Mouse (Mus musculus) liver, embryonic 14.5 days (tissue): ENCODE measurements around the gene B3gnt9. TPM values are rescaled to one million over a fixed set of nuclear protein-coding genes. Genes with fewer than 3 reads are reported as not detected.

ENCODE experiments used
- ATAC-seq: fragments of 200-750 bp; cut with Nextera tagmentation; 2 replicates; pipeline ENCODE4 v1.8.0; 2017; ENCODE audit warnings: moderate number of reproducible peaks, mild to moderate bottlenecking, moderate library complexity; ENCODE audit not compliant: insufficient read depth
- DNase-seq, 3 experiments: peaks; one replicate each; pipeline ENCODE4 v3.0.0-alpha.2; 2012 to 2013; ENCODE audit warnings: low read depth in 3 of 3, low spot score in 3 of 3
- H3K27ac ChIP-seq: fragments of 300-500 bp; sonication (generic); 2 replicates; pipeline ENCODE4 v1.5.1; 2014; ENCODE audit warnings: moderate library complexity, mild to moderate bottlenecking, control low read depth, inconsistent platforms
- H3K27me3 ChIP-seq: fragments of 300-500 bp; sonication (generic); 2 replicates; pipeline ENCODE4 v1.6.1; 2014; ENCODE audit warnings: mild to moderate bottlenecking, low read length, moderate library complexity; ENCODE audit not compliant: control insufficient read depth, insufficient read depth
- H3K36me3 ChIP-seq: fragments of 300-500 bp; sonication (generic); replicated peaks from 2 replicates; pipeline ENCODE4 v1.6.1; 2014; ENCODE audit warnings: low read depth; ENCODE audit not compliant: control insufficient read depth, insufficient read depth
- H3K4me1 ChIP-seq, 2 experiments: fragments of 200-500 bp in 1 of 2; fragments of 300-500 bp in 1 of 2; sonication (generic) in 1 of 2; replicated peaks; 2 replicates each; pipeline ENCODE4 v1.6.1; 2012 to 2014; ENCODE audit warnings: antibody characterized with exemption in 1 of 2, inconsistent platforms in 1 of 2, low read length in 1 of 2; ENCODE audit not compliant: control insufficient read depth in 2 of 2, insufficient read depth in 2 of 2
- H3K4me2 ChIP-seq: fragments of 300-500 bp; sonication (generic); 2 replicates; pipeline ENCODE4 v1.6.1; 2014; ENCODE audit warnings: low read depth, mild to moderate bottlenecking, control low read depth, moderate library complexity
- H3K4me3 ChIP-seq, 2 experiments: fragments of 200-500 bp in 1 of 2; fragments of 300-500 bp in 1 of 2; sonication (generic) in 1 of 2; 2 replicates each; pipeline ENCODE4 v1.5.1; 2012 to 2014; ENCODE audit warnings: low read depth in 2 of 2, low read length in 2 of 2, mild to moderate bottlenecking in 2 of 2, control low read depth in 1 of 2, inconsistent platforms in 1 of 2, moderate library complexity in 1 of 2; ENCODE audit not compliant: insufficient read depth in 1 of 2
- H3K9ac ChIP-seq: fragments of 300-500 bp; sonication (generic); replicated peaks from 2 replicates; pipeline ENCODE4 v1.6.1; 2014; ENCODE audit warnings: mild to moderate bottlenecking, control low read depth, moderate library complexity
- H3K9me3 ChIP-seq: fragments of 300-500 bp; sonication (generic); 2 replicates; pipeline ENCODE4 v1.6.1; 2016; ENCODE audit warnings: low read length, mixed read lengths; ENCODE audit not compliant: control insufficient read depth
- CTCF ChIP-seq: IDR thresholded peaks from 2 replicates; pipeline ENCODE4 v1.5.1; 2016; ENCODE audit warnings: antibody characterized with exemption, low read depth, control low read depth
- EP300 ChIP-seq: IDR thresholded peaks from 2 replicates; pipeline ENCODE4 v1.6.1; 2016; ENCODE audit warnings: antibody characterized with exemption, low read depth
- WGBS: fragments of 180-500 bp; shearing (Covaris S2); extraction: QIAGEN DNeasy Blood & Tissue Kit; methylation state at CpG from one replicate; pipeline ENCODE4 v1.1.7; 2014; ENCODE audit not compliant: insufficient replicate concordance; 5-methylcytosine and 5-hydroxymethylcytosine counted together
- polyA plus RNA-seq, 2 experiments: library from polyadenylated mRNA; depleted of rRNA in 1 of 2; stranded (reverse) in 1 of 2; unstranded in 1 of 2; fragments of >200 nt; fragmentation: Nextera tagmentation in 1 of 2; extraction: Ambion mirVana in 1 of 2; gene quantifications; 2 replicates each; pipeline versions ENCODE4 v1.2.1 to v1.2.3; 2012 to 2014

B3gnt9 gene
- polyA plus RNA-seq, 2 experiments: 1.6 to 2.3 TPM

DNA sequence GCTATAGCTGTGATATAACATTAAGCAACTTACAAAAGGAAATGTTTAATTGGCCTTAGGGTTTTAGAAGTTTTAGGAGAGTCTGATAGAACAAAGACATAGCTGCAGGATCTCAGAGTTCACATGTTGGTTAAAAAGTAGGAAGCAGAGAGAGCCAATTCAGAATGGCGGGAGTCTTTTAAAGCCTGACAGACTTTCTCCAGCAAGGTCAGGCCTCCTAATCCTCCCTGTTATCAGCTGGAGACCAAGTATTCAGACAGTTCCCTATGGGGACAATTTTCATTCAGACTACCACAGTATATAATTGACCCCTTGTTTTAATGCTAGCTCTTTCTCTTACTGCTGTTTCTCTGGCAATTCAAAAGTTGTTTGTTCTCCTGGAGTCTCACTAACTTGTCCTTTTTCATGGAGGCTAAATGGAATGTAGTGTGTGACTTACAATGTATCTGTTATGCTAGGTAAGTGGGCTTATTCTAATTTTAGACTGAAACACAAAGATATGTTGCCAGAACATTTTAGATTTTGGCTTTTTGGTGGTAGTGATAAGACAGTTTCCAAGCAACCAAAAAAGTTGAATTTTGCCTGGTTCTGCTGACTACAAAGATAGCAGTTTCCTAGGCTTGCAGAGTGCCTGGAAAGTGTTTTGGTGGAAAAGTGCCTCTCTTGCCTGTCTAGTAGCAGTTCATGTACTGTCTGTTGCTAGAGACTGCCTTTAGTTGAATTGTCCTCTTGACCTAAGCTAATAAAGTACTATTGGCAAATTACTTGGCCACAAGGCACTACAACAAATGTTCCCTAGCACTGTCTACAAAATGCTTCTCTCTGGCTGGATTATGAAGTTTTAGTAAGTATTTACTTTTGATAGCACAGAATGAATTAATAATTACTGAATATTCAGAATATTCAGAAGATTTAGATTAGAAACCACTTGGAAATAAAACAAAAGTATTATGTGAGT lies 45.5 kb downstream of the B3gnt9 start:
- 31% methylated on average over 1 of the region's 1 CpGs for WGBS
- Histone ChIP-seq H3K27me3 (no peaks in the 10 kb centered on the region), H3K9ac (no peak overlapping the region), H3K4me3 (no peak overlapping the region), H3K9me3 (no peaks in the 10 kb centered on the region), H3K27ac (no peak overlapping the region), H3K36me3 (no peaks in the 10 kb centered on the region), H3K4me1 (peaks cover 3 to 6% of the 10 kb centered on the region in 2 experiments; a peak in 3 of 4 replicates), H3K4me2 (no peak overlapping the region)
- DNase-seq (peak in 1 of 3 experiments; percentile 12), ATAC-seq (peak; percentile 55; the same call in 1 of the 2 replicates)
- TF ChIP-seq EP300 (no peak), CTCF (no peak)

DNA sequence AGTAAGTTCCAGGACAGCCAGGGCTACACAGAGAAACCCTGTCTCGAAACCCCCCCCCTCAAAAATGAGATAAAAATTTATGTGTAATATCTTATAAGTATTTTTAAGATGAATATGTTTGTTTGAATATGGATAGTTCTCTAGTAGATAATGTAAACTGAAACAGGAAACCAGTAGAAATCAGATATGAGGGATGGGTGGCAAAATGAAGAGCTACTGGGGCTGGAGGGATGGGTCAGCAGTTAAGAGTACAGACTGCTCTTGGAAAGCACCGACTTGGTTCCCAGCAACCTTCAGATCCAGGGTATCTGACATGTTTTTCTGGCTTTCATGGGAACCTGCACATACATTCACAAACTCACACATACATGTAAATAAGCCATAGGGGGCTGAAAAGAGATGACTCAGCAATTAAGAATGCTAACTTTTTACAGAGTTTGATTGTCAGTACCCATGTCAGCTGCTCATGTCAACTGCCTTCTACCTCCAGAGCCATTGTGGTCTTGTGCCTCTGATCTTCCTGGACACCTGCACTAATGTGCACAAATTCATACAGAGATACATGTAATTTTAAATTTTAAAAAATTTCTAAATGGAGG lies 47.2 kb downstream of the B3gnt9 start:
- 33% methylated on average over 2 of the region's 2 CpGs for WGBS
- H3K9ac ChIP-seq: no peak overlapping the region
- H3K4me1 ChIP-seq: peaks cover 3 to 6% of the 10 kb centered on the region in 2 experiments; a peak in 3 of 4 replicates
- H3K36me3 ChIP-seq: 0 out of 2 replicates have a peak, but pooled peaks cover 2% of the 10 kb centered on the region
- no peaks in the 10 kb centered on the region for H3K27me3 ChIP-seq
- no peak overlapping the region for H3K27ac ChIP-seq
- ATAC-seq: no peak
- H3K4me2 ChIP-seq: no peak overlapping the region
- H3K9me3 ChIP-seq: no peaks in the 10 kb centered on the region
- H3K4me3 ChIP-seq: no peak overlapping the region
- no peak for TF ChIP-seq CTCF
- TF ChIP-seq EP300: no peak
- DNase-seq: no peak

DNA sequence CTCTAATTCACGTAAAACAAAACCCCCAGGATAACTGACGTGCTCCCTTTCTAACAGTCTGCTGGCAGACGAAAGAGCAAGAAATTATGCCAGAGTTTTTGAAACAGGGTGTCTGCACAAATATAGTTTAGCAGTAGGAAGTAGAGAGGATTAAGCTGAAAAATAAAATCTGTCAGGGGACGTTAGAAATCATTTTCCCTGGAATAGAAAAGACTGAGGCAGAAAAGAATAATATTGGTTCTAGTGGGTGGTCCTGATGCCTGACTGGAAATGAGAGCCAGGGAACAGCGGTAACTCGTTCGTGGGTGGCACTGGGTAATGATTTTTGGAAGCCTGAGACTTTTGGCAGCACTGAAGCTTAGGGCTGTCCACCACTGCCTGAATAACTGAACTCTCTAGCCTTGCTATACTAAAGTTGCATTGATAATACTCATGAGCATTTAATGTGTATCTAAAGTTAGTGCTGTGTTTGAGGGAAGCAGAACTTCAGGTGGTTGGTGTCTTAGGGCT lies 48.1 kb downstream of the B3gnt9 start:
- peaks cover 3 to 6% of the 10 kb centered on the region in 2 experiments; a peak in 3 of 4 replicates for H3K4me1 ChIP-seq
- no peak overlapping the region for H3K27ac ChIP-seq
- ATAC-seq: no peak
- H3K9ac ChIP-seq: no peak overlapping the region
- no peaks in the 10 kb centered on the region for H3K27me3 ChIP-seq
- TF ChIP-seq EP300 (no peak), CTCF (no peak)
- no peak overlapping the region for H3K4me3 ChIP-seq
- 0 out of 2 replicates have a peak, but pooled peaks cover 2% of the 10 kb centered on the region for H3K36me3 ChIP-seq
- WGBS: 73% methylated on average over 7 of the region's 7 CpGs
- DNase-seq: no peak
- no peak overlapping the region for H3K4me2 ChIP-seq
- H3K9me3 ChIP-seq: no peaks in the 10 kb centered on the region

DNA sequence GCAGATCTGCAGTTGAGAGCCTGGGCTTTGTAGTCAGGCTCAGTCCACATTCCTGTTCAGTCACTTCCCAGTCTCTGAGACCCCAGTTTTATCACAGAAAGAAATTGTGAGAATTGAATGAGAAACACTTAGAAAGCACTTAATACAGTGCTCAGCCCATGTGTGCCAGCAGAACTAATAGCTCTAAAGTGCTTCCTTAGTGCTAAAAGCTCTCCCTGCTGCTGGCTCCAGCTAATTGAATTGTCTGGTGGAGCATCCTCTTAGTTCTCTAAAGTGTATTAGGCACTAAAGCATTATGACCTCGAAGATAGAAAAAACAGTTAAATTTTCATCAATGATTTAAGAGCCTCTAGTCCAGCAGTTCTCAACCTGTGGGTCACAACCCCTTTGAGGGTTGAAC lies 49.2 kb downstream of the B3gnt9 start:
- Histone ChIP-seq H3K36me3 (0 out of 2 replicates have a peak, but pooled peaks cover 2% of the 10 kb centered on the region), H3K9ac (no peak overlapping the region), H3K27ac (no peak overlapping the region), H3K4me2 (no peak overlapping the region), H3K9me3 (no peaks in the 10 kb centered on the region), H3K4me1 (peaks cover 3 to 6% of the 10 kb centered on the region in 2 experiments; a peak in 3 of 4 replicates), H3K27me3 (no peaks in the 10 kb centered on the region), H3K4me3 (no peak overlapping the region)
- WGBS: 49% methylated on average over 1 of the region's 1 CpGs
- TF ChIP-seq CTCF (no peak), EP300 (no peak)
- DNase-seq: no peak
- ATAC-seq: no peak

Other genes starting within 250 kb of the B3gnt9 start
- 0.18 and 0.22 TPM in 2 replicates for gene Ces3a, start 206.6 kb downstream of the B3gnt9 start, polyA plus RNA-seq (2012; rRNA removed)
- gene Ces3a, start 206.6 kb downstream of the B3gnt9 start, polyA plus RNA-seq (2014; fragmentation: Nextera tagmentation; extraction: Ambion mirVana): 0.14 and 0.23 TPM in 2 replicates
- not detected in 2 replicates for gene Ces3b, start 171.4 kb downstream of the B3gnt9 start, polyA plus RNA-seq (2012; rRNA removed)
- not detected in 2 replicates for gene Ces3b, start 171.4 kb downstream of the B3gnt9 start, polyA plus RNA-seq (2014; fragmentation: Nextera tagmentation; extraction: Ambion mirVana)
- gene Ces4a, start 123.4 kb downstream of the B3gnt9 start, polyA plus RNA-seq (2012; rRNA removed): not detected in 2 replicates
- not detected in 2 replicates for gene Ces4a, start 123.4 kb downstream of the B3gnt9 start, polyA plus RNA-seq (2014; fragmentation: Nextera tagmentation; extraction: Ambion mirVana)
- gene Cbfb, start 84.5 kb downstream of the B3gnt9 start, polyA plus RNA-seq (2012; rRNA removed): 3.6 and 5.8 TPM in 2 replicates
- 7.5 and 7.8 TPM in 2 replicates for gene Cbfb, start 84.5 kb downstream of the B3gnt9 start, polyA plus RNA-seq (2014; fragmentation: Nextera tagmentation; extraction: Ambion mirVana)
- 10.7 and 11.9 TPM in 2 replicates for gene D230025D16Rik, start 30.0 kb downstream of the B3gnt9 start, polyA plus RNA-seq (2012; rRNA removed)
- gene D230025D16Rik, start 30.0 kb downstream of the B3gnt9 start, polyA plus RNA-seq (2014; fragmentation: Nextera tagmentation; extraction: Ambion mirVana): 14.7 and 16.7 TPM in 2 replicates
- 5.5 and 6.0 TPM in 2 replicates for gene Tradd, start 9.5 kb upstream of the B3gnt9 start, polyA plus RNA-seq (2012; rRNA removed)
- 11.5 and 15.8 TPM in 2 replicates for gene Tradd, start 9.5 kb upstream of the B3gnt9 start, polyA plus RNA-seq (2014; fragmentation: Nextera tagmentation; extraction: Ambion mirVana)
- gene Fbxl8, start 9.5 kb upstream of the B3gnt9 start, polyA plus RNA-seq (2012; rRNA removed): 1.0 and 1.3 TPM in 2 replicates
- gene Fbxl8, start 9.5 kb upstream of the B3gnt9 start, polyA plus RNA-seq (2014; fragmentation: Nextera tagmentation; extraction: Ambion mirVana): 0.75 and 0.83 TPM in 2 replicates
- gene Hsf4, start 14.6 kb upstream of the B3gnt9 start, polyA plus RNA-seq (2012; rRNA removed): 0.03 TPM in 1 of 2 replicates, not detected in the other
- gene Hsf4, start 14.6 kb upstream of the B3gnt9 start, polyA plus RNA-seq (2014; fragmentation: Nextera tagmentation; extraction: Ambion mirVana): 0.08 TPM in 1 of 2 replicates, not detected in the other
- gene Nol3, start 21.0 kb upstream of the B3gnt9 start, polyA plus RNA-seq (2012; rRNA removed): 0.02 and 0.03 TPM in 2 replicates
- gene Nol3, start 21.0 kb upstream of the B3gnt9 start, polyA plus RNA-seq (2014; fragmentation: Nextera tagmentation; extraction: Ambion mirVana): not detected in 2 replicates
- gene 4931428F04Rik, start 34.7 kb upstream of the B3gnt9 start, polyA plus RNA-seq (2012; rRNA removed): 1.3 and 1.6 TPM in 2 replicates
- gene 4931428F04Rik, start 34.7 kb upstream of the B3gnt9 start, polyA plus RNA-seq (2014; fragmentation: Nextera tagmentation; extraction: Ambion mirVana): 0.48 and 0.62 TPM in 2 replicates
- gene Exoc3l, start 40.9 kb upstream of the B3gnt9 start, polyA plus RNA-seq (2012; rRNA removed): 6.2 and 6.5 TPM in 2 replicates
- gene Exoc3l, start 40.9 kb upstream of the B3gnt9 start, polyA plus RNA-seq (2014; fragmentation: Nextera tagmentation; extraction: Ambion mirVana): 4.5 and 4.7 TPM in 2 replicates
- gene E2f4, start 42.5 kb upstream of the B3gnt9 start, polyA plus RNA-seq (2012; rRNA removed): 275 and 297 TPM in 2 replicates
- 206 and 227 TPM in 2 replicates for gene E2f4, start 42.5 kb upstream of the B3gnt9 start, polyA plus RNA-seq (2014; fragmentation: Nextera tagmentation; extraction: Ambion mirVana)
- gene Elmo3, start 50.4 kb upstream of the B3gnt9 start, polyA plus RNA-seq (2012; rRNA removed): 3.6 and 4.2 TPM in 2 replicates
- 2.5 and 2.8 TPM in 2 replicates for gene Elmo3, start 50.4 kb upstream of the B3gnt9 start, polyA plus RNA-seq (2014; fragmentation: Nextera tagmentation; extraction: Ambion mirVana)
- gene Lrrc29, start 71.1 kb upstream of the B3gnt9 start, polyA plus RNA-seq (2012; rRNA removed): 10.4 and 12.1 TPM in 2 replicates
- 9.1 and 11.4 TPM in 2 replicates for gene Lrrc29, start 71.1 kb upstream of the B3gnt9 start, polyA plus RNA-seq (2014; fragmentation: Nextera tagmentation; extraction: Ambion mirVana)
- 59.1 and 66.5 TPM in 2 replicates for gene Tmem208, start 71.2 kb upstream of the B3gnt9 start, polyA plus RNA-seq (2012; rRNA removed)
- gene Tmem208, start 71.2 kb upstream of the B3gnt9 start, polyA plus RNA-seq (2014; fragmentation: Nextera tagmentation; extraction: Ambion mirVana): 103 and 107 TPM in 2 replicates
- gene Fhod1, start 92.8 kb upstream of the B3gnt9 start, polyA plus RNA-seq (2012; rRNA removed): 3.4 and 4.4 TPM in 2 replicates
- gene Fhod1, start 92.8 kb upstream of the B3gnt9 start, polyA plus RNA-seq (2014; fragmentation: Nextera tagmentation; extraction: Ambion mirVana): 0.42 and 0.82 TPM in 2 replicates
- 0.87 and 0.90 TPM in 2 replicates for gene Slc9a5, start 93.7 kb upstream of the B3gnt9 start, polyA plus RNA-seq (2012; rRNA removed)
- gene Slc9a5, start 93.7 kb upstream of the B3gnt9 start, polyA plus RNA-seq (2014; fragmentation: Nextera tagmentation; extraction: Ambion mirVana): 0.08 and 0.14 TPM in 2 replicates
- 0.08 TPM in 2 replicates for gene Plekhg4, start 118.1 kb upstream of the B3gnt9 start, polyA plus RNA-seq (2012; rRNA removed)
- 0.06 TPM in 2 replicates for gene Plekhg4, start 118.1 kb upstream of the B3gnt9 start, polyA plus RNA-seq (2014; fragmentation: Nextera tagmentation; extraction: Ambion mirVana)
- not detected in 2 replicates for gene Kctd19, start 158.3 kb upstream of the B3gnt9 start, polyA plus RNA-seq (2012; rRNA removed)
- not detected in 2 replicates for gene Kctd19, start 158.3 kb upstream of the B3gnt9 start, polyA plus RNA-seq (2014; fragmentation: Nextera tagmentation; extraction: Ambion mirVana)
- gene Lrrc36, start 158.4 kb upstream of the B3gnt9 start, polyA plus RNA-seq (2012; rRNA removed): 0.04 and 0.09 TPM in 2 replicates
- gene Lrrc36, start 158.4 kb upstream of the B3gnt9 start, polyA plus RNA-seq (2014; fragmentation: Nextera tagmentation; extraction: Ambion mirVana): 0.08 and 0.10 TPM in 2 replicates
- 0.49 and 0.60 TPM in 2 replicates for gene Tppp3, start 216.4 kb upstream of the B3gnt9 start, polyA plus RNA-seq (2012; rRNA removed)
- gene Tppp3, start 216.4 kb upstream of the B3gnt9 start, polyA plus RNA-seq (2014; fragmentation: Nextera tagmentation; extraction: Ambion mirVana): 0.49 and 0.63 TPM in 2 replicates
- 2.2 and 2.4 TPM in 2 replicates for gene Zdhhc1, start 241.7 kb upstream of the B3gnt9 start, polyA plus RNA-seq (2012; rRNA removed)
- gene Zdhhc1, start 241.7 kb upstream of the B3gnt9 start, polyA plus RNA-seq (2014; fragmentation: Nextera tagmentation; extraction: Ambion mirVana): 0.90 and 1.2 TPM in 2 replicates